Mouse (Mus musculus) gastrocnemius, postnatal 36 days (tissue): ENCODE measurements around the gene Cnfn. TPM values are rescaled to one million over a fixed set of nuclear protein-coding genes. Genes with fewer than 3 reads are reported as not detected.
A peak's percentile ranks its signal among the peaks of the same experiment; 100 is the strongest.
"Not testable (repeated sequence)": the region's sequence is repeated elsewhere in the genome, so short reads cannot be mapped to it uniquely, and the experiment has no call there.

Experiments used
- DNase-seq, 2 experiments: peaks; one replicate each; pipeline ENCODE4 v3.0.0; 2022
- intact Hi-C: fragments of 180-260 bp; cut with DNase I; formaldehyde crosslinking; loops from one replicate; pipeline ENCODE4 v1.15.1; 2025
- long read RNA-seq, 2 experiments: library from polyadenylated mRNA; stranded (forward); transcript quantifications; one replicate each; pipeline ENCODE4 v2.0.0; 2021
- total RNA-seq, 2 experiments: library from RNA; stranded (reverse); gene quantifications; 2 replicates each; pipeline ENCODE4 v1.2.3; 2021

Cnfn gene
- total RNA-seq, result not detected
- long read RNA-seq, experiment 1, result 0 reads
- long read RNA-seq, experiment 2, result 0 reads

GRCm38 (mm10) chr7:25369058-25369749 is at the start of gene Cnfn:
Gene Cnfn (minus strand): TSS chr7:25369724.
- DNase-seq, result no peak
- intact Hi-C loops, result no loop called here

GRCm38 (mm10) chr7:25417597-25417996 is 48.1 kb upstream of the Cnfn start:
- intact Hi-C loops, result no loop called here
- no peak for DNase-seq

GRCm38 (mm10) chr7:25412833-25413441 is 43.4 kb upstream of the Cnfn start, which contains the start of gene Cxcl17:
Gene Cxcl17 (minus strand): TSS chr7:25412886.
- intact Hi-C loops, result no loop called here
- DNase-seq, result no peak

- intact Hi-C loops, result no loop called here
- no peak for DNase-seq
Observed at GRCm38 (mm10) chr7:25411861-25412260, 42.3 kb upstream of the Cnfn start.

DNA sequence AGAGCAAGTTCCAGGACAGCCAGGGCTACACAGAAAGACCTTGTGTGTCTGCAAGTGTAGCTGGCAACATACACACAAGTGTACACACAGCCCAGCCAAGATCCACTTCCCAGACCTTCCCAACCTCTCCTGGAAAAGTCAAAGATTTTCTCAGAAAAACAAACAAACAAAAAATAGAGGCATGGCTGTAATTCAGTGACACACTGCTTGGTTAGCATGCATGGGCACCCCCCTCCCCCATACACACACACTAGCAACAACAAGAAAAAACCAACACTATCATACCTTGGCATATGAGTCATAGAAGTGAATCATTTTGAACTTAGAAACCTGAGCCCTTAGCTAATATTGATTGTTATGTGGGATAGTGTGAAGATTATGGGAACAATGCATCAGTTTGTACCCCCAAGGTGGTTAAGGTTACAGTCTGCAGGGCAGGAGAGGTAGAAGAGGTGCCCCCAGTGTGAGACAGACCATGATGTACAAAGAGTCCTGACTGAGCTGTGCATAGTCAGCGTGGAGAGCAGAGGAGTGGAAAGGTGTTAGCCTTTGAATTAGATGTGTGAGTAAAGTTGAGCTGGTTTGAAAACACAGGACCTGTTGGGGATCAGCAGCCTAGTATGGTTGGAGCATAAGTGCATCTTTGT is 41.6 kb upstream of the Cnfn start:
- no peak for DNase-seq
- intact Hi-C loops, result no loop called here

- intact Hi-C loops, result no loop called here
- DNase-seq, result no peak
Observed at GRCm38 (mm10) chr7:25409114-25409760, 39.7 kb upstream of the Cnfn start.

DNA sequence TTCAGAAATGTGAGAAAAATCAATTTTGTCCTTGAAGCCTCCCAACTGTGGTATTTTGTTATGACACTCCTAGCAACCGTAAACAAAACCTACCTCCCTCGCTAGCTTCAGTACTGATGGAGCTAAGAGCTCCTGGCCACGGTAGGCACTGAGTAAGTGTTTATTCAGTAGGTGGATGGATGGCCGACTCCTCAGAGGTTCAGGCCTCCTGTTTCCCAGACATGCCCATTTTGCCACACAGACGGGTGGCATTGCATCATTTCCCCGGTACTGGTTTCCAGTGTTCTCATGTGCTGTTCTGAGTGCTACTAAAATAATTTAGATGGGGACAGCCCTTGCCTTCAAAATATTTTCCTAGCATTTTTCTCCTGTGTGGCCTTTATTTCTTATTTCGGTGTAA is 36.9 kb upstream of the Cnfn start:
- intact Hi-C loops, result no loop called here
- no peak for DNase-seq

DNA sequence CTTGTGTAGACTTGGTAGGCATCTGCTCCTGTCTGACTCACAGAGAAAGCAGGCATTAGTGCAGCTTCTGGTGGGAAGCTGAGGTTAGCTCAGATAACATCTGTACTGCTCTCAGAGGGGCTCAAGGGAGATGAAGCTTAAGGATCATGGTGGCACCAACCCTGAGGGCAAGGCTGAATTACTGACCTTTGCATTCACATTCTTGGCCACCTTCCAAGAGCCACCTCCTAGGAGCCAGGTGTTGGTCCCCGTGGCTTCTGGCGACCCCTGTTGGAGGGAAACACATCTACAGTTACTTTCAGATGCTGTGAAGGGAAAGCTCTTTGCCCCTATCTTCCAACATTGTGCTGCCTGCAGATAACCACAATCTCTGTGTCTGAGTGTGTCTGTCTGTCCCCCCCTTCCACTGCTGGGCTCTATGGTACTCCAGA is 33.2 kb upstream of the Cnfn start:
- intact Hi-C loops, result no loop called here
- DNase-seq, result peak in 1 of 2 experiments; percentile 43

DNA sequence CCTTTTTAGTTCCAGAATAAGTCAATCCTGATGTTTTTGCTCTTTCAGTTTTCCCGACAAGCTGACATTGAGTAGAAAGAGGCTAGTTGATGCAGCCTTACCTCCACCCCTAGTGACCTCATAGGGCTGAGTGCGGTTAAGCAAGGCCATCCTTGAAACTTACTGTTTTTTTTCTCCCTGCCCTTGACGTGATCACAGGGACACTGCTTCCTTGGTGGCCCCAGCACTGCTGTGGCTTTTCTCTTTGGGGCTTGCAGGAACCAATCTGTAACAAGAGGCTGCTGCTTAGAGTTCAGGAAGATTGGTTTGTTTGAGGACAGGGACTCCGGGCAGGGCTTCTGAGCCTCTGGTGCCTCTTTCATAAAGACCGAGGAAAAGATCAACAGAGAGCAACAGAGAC is 32.5 kb upstream of the Cnfn start:
- intact Hi-C loops, result no loop called here
- DNase-seq, result no peak

GRCm38 (mm10) chr7:25401551-25401950 is 32.0 kb upstream of the Cnfn start:
- no peak for DNase-seq
- intact Hi-C loops, result no loop called here

DNA sequence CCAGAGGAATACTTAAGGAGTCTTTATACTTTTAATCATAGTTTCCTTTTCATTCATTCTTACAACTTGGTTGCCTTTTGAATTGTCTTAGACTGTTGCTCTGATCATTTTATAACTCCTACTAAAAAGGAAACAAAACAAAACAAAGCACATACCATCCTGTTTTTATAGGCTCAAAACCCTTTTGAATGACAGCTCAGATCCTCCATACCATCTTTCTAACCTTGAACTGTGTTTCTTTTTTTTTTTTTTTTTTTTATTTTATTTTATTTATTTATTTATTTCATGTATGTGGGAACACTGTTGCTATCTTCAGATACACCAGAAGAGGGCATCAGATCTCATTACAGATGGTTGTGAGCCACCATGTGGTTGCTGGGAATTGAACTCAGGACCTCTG is 29.5 kb upstream of the Cnfn start:
- DNase-seq, intact Hi-C loops: not testable (repeated sequence)

DNA sequence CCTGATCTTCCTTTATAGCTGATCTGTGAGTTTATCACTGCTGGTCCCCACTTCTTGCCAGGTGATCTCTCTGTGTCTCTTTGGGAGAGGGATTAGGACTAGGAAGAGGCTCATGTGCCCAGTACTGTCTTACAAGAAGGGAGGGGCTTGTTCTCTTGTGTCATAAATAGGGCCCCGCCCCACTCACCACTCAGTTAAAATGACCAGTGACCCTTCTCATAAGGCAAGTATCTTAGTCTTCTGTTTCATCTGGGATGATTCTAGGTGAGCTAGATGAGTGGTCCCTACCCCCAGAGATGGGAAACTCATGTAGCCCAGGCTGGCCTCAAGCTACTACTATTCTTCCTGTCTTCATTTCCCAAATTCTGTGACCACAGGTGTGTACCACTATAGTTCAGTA is 29.1 kb upstream of the Cnfn start, which contains the start of gene Lipe:
Gene Lipe, minus strand, starts transcription at position 101 of the 400 bp plus-strand sequence.
- intact Hi-C loops, result no loop called here

DNA sequence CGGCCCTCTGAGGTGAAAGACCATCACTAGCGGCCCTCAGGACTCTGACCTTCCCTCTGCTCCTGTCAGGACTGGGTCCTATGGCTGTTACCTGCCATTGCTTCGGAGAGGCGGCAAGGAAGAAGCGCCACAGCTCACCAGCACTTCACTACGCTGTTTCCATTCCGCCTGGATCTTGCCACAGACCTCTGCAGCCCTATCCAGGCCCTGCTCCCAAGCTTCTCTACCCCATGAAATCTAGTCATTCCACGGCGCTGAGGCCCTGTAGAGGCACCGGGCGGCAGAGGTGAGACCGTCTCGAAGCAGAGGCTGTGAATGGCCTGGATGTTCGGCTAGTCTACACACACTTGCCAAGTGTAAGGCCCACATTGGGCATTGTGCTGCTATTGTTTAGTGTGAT is 27.1 kb upstream of the Cnfn start:
- intact Hi-C loops, result no loop called here
- DNase-seq, result no peak

More for the DNA sequence above, 29.1 kb upstream of the Cnfn start, which contains the start of gene Lipe:
- no peak for DNase-seq

DNA sequence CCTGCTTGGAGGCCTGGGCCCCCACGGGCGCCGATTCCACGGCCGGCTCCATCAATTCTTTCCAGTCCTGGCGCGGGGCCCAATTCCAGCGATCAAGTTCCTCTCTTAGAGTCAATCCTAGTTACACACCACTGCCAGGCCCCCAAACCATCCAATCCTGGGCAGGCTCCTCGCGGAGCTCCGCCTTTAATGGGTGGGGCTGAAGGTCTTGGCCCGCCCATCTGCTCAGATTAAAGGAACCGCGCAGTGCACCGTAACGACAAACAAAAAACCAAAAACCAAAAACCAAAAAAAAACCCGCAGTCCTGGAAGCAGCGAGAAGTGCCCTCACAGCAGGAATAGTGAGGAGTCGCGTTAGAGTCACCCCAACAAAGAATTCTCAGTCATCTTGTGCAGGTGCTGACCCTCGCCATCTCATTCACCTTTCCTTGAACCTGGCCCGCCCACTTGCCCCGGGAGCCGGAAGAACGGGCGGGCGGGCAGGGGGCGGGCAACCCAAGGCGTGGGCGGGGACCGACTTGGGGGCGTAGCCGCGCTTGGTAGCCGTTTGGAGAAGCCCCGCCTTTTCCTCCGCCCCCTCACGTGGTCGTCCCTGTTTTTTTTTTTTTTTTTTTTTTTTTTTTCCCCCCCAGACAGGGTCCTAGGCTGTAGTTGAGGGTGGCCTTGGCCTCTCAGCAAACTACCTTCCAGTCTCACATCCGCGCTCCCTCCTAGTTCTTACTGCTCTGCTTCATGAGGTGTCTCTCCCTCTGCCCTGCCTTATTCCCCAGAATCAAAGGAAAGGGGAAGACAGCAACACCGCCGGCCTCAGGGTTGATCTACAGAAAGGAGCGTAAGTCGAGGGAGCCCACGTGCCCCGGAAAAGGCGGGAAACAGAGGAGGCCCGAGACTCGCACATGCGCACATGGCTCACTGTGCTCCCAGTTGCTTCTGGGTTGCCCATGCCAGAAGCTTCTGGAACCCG is 26.3 kb upstream of the Cnfn start:
- DNase-seq, result peak; percentile 96 to 98
- intact Hi-C loops, result no loop called here

- intact Hi-C loops, result no loop called here
- DNase-seq, result no peak
Observed at GRCm38 (mm10) chr7:25395186-25395557, 25.6 kb upstream of the Cnfn start.

DNA sequence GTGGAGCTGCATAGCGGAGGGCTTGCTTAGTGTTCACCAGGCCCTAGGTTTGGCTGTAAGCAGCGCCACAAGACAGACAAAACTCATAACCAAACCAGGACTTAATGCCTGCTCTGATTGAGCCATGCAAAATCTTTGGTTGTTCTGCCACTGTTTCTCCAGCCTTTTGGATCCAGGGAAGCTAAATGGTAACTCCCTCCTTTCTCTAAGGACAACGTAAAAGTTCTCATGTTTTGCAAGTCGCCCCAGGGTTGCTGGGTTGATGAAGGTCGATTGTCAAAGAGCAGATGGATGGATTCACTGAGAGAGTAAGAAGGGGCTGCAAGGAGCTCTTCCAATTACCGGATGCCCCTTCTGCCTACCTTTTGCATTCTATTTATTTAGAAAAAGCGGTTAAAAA is 25.2 kb upstream of the Cnfn start:
- intact Hi-C loops, result loop anchor here (5.0 kb wide), 1 partner anchor 147 kb away; no protein-coding TSS in a partner anchor
- no peak for DNase-seq

DNA sequence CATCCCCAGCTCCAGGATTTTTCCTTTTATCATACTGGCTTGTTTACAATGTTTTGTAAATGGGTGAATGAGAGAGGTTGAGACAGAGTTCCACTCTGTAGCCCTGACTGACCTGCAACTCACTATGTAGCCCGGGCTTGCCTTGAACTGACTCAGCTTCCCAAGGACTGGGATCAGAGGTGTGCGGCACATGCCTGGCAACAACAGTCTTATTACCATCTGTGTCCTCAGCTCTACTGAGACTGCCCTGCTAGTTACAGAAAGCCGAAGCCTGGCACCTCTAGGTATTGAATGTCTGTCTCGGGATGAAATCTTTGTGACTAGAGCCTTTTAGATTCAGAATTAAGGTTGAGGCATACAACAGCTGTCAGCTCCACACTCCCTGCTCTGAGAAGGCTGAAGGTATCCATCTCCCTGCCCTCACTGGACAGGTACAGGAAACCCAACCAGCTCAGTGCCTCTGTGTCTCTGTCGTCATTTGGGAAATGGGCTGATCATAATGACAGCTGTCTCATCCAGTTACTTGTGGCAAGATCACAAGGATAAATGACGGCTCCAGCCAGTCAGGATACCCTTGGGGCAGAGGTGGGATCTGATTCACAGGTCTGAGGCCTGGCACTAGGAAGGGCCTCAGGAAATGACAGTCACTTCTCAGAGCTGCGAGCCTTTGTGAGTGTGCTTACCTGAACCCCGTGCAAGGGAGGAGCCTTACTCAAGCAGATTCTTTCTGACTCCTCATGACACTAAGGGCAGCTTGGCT is 24.1 kb upstream of the Cnfn start:
- DNase-seq, result no peak
- intact Hi-C loops, result loop anchor here (5.0 kb wide), 1 partner anchor 146 kb away; no protein-coding TSS in a partner anchor

GRCm38 (mm10) chr7:25392851-25393250 is 23.3 kb upstream of the Cnfn start:
- intact Hi-C loops, result loop anchor here (5.0 kb wide), 1 partner anchor 146 kb away; no protein-coding TSS in a partner anchor
- no peak for DNase-seq
